Mouse (Mus musculus): ENCODE data around the gene Lamb3.
"Not testable (repeated sequence)": the region's sequence is repeated elsewhere in the genome, so short reads cannot be mapped to it uniquely, and the experiment has no call there.

Gene Lamb3

DNA sequence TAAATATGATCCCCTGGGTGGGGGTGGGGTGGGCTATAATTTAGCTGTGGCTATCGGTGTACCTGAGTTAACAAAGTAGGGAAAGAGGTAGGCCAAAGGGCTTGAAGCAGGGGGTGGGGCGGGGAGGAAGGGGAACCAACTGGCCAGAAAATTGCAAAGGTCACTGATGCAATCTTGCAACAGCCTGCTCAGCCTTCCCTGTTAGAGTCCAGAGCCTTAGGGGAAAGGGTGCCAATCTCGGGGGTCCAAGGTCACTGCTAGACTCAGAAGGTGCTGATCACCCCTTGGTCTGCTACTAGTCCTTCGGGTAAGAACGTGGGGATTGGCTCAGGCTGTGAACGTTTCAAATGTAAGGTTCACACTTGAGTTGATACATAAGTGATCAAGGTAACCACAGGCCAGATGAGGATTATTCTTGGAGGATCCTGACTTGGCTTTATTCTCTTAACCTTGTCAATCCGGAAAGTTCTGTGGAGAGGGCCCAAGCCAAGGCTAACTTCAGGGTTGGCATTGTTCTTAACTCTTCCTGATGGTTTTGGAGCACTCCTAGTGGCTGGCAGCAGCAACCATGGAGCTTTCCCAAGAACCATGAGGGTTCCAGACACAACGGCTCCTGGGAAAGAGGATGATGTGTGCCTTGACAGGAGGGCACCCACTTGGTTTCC lies 67.0 kb downstream of the Lamb3 start:
- no peak for DNase-seq (ENCODE audit: low read depth, low spot score)

GRCm38 (mm10) chr1:193278414-193279045 lies 71.0 kb downstream of the Lamb3 start:
- peak; percentile 53 for DNase-seq (ENCODE audit: low read depth, low spot score)

DNA sequence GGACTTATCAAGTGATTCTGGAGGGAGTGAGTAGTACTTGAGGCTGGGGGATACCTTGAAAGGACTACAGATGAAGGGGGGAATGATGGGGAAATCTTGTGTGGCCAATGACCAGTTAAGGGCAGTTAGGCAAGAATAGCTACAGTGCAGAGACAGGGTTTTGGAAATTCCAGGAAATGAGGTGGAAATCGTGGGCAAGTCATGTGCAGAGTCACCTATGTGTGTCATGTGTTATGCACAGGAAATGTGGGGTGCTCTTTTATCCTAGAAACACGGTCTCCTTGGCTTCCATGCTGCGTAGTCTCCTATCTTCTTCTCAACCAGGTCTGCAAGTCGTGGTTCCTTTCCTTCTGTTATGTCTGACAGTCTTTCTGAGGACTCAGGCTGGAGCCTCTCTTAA lies 72.0 kb downstream of the Lamb3 start:
- DNase-seq (ENCODE audit: low read depth, low spot score) = no peak

GRCm38 (mm10) chr1:193281344-193281743 lies 73.8 kb downstream of the Lamb3 start:
- no peak for DNase-seq (ENCODE audit: low read depth, low spot score)

- DNase-seq (ENCODE audit: low read depth, low spot score) = no peak
These were observed 76.8 kb downstream of the Lamb3 start for GRCm38 (mm10) chr1:193284228-193284779.

GRCm38 (mm10) chr1:193285766-193286325 lies 78.3 kb downstream of the Lamb3 start:
- DNase-seq (ENCODE audit: low read depth, low spot score) = not testable (repeated sequence)

DNA sequence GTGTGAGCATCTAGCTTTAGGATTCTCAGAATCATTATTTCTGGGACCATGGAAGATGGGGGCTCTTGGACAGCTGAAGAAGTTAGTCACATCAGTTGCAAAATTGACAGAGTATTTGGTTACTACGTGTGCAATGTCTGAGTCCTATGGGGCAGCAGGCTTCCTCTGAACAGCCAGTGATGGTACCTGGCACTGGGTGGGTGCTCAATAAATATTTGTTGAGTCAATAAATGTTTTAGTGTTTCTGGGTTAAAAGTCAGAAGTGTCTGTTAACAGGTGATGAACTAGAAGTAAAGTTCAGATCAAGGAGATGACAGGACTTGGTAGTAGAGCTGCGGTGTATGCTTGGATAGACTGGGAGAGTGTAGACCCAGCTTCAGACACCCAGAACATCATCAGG lies 80.1 kb downstream of the Lamb3 start:
- no peak for DNase-seq (ENCODE audit: low read depth, low spot score)

DNA sequence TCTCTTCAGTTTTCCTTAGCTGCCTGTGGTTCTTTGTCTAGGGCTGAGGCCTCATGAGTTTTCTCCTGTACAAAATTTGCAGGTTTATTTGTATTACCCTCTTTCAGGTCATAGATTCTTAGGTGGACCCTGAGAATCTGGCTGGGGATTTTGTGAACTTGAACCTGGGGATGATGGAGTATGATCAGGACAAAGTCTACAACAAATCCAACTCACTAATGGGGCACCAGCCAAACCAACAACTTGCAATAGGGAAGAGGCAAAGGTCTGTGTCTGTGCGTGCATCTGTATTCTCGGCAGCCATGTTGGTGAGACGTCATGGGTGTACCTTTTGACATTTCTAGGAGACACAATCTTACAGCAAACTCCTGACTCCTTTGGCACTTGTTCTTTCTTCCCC lies 81.6 kb downstream of the Lamb3 start:
- DNase-seq (ENCODE audit: low read depth, low spot score) = no peak

DNA sequence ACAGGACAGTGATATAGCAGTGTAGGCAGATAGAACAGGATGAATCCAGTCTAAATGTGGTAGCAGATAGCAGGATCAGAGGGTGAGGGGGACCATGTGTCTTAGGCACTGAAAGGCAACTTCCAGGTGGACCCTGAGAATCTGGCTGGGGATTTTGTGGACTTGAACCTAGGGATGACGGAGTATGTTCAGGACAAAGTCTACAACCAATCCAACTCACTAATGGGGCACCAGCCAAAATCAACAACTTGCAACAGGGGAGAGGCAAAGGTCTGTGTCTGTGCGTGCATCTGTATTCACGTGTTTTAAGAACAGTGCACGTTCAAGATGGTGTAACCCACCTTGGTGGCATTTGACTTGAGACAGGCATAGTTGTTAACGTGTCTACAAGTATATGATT lies 82.4 kb downstream of the Lamb3 start:
- no peak for DNase-seq (ENCODE audit: low read depth, low spot score)

DNA sequence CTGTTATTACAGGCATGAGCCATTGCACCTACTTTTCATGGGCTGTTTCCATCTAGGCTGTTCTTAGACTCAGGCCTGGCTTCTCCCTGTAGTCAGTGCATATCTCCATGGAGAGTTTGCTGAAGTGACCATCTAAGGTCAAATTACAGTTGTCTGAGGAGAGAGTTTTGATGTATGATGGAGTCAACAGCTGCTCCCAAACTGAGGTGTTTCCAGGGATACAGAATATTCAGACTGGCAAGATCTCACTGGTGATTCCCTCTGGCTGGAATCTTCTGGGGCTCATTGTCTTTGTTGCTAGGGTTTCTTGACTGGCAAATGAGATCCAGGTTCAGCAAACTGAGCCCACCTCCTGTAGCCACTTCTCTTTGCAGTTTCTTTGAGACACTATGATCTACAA lies 83.2 kb downstream of the Lamb3 start:
- no peak for DNase-seq (ENCODE audit: low read depth, low spot score)

- no peak for DNase-seq (ENCODE audit: low read depth, low spot score)
These were observed 85.5 kb downstream of the Lamb3 start for GRCm38 (mm10) chr1:193293039-193293438.

DNA sequence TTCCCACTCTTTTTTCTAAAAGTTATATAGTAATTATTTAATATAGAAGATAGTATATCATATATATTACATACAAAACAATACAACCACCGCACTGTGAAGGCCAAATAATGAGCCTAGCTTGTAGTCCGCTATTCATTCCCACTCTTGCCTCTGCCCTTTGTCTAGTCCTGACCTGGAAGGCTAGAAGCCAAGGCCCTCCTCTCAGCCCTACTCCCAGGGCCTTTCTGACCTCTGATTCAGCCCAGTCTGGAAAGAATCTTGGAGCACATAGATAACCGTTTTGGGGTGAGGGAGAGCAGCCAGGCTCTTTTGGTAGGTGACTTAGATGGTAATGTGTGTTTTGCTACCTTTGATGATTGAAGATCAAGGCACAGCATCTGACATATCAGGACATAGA lies 86.4 kb downstream of the Lamb3 start:
- no peak for DNase-seq (ENCODE audit: low read depth, low spot score)

GRCm38 (mm10) chr1:193295920-193296319 lies 88.4 kb downstream of the Lamb3 start:
- no peak for DNase-seq (ENCODE audit: low read depth, low spot score)

DNA sequence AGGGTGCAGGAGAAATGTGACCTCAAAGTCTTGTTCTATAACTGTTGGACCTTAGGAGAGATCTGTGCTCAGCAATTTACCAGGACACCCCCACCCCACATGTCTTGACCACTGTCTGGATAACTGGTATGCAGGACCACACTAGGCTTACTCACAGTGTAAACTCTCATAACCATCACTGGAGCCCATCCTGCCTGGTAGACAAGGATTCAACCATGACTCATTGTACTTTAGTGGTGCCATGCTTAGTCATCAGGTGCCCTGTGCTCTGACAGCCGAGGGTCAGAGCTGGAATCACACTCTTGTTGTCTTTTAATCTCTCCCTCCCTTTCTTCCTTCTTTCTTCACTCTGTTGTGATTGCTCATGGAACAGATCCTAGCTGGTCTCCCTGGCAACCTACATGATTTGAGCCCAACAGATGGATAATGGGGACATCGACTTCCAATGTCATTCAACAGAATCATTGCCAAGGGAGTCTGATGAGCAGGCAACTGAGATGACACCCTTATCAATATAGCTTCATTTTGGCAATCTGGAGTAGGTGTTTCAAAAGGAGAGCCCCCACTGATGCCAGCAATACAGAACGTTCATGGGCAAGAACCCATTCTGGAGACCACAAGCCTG lies 90.8 kb downstream of the Lamb3 start:
- DNase-seq (ENCODE audit: low read depth, low spot score) = no peak

GRCm38 (mm10) chr1:193299995-193300394 lies 92.5 kb downstream of the Lamb3 start:
- DNase-seq (ENCODE audit: low read depth, low spot score) = no peak

- DNase-seq (ENCODE audit: low read depth, low spot score) = peak; percentile 67
These were observed 94.0 kb downstream of the Lamb3 start for GRCm38 (mm10) chr1:193301216-193302092.

DNA sequence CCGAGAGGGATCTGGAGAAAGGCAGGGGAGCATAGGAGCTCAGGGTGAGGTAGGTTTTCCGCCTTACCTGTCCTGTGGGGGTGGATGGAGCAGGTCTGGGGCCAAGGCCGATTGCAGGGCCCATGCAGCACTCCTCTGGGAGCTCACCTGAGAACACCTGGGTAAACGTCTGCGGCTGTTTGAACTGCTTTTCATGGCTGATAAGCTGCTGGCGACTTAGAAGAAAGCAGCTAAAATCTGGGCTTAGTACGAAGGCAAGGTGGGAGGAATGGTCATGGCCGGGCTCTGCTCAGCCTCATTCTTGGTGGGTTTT lies 94.5 kb downstream of the Lamb3 start:
- DNase-seq (ENCODE audit: low read depth, low spot score) = no peak

- no peak for DNase-seq (ENCODE audit: low read depth, low spot score)
These were observed 95.6 kb downstream of the Lamb3 start for GRCm38 (mm10) chr1:193303096-193303495.

- DNase-seq (ENCODE audit: low read depth, low spot score) = no peak
These were observed 97.9 kb downstream of the Lamb3 start for GRCm38 (mm10) chr1:193305386-193305785.

DNA sequence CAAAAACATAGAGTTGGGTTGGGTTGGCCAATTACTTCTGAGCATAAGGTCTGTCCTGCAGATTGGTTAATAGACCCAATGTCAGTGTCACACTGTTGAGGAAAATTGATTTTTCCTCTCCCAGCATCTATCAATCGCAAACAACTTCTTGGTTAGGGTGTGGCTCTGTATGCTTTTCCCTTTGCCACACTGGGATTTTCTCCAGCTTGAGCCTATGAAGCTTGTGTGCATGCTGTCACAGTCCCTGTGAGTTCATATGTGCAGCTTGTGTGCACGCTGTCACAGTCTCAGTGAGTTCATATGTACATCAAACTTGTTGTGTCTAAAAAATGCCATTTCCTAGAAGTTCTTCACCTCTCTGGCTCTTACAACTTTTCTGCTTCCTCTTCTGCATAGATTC lies 99.3 kb downstream of the Lamb3 start:
- no peak for DNase-seq (ENCODE audit: low read depth, low spot score)

DNA sequence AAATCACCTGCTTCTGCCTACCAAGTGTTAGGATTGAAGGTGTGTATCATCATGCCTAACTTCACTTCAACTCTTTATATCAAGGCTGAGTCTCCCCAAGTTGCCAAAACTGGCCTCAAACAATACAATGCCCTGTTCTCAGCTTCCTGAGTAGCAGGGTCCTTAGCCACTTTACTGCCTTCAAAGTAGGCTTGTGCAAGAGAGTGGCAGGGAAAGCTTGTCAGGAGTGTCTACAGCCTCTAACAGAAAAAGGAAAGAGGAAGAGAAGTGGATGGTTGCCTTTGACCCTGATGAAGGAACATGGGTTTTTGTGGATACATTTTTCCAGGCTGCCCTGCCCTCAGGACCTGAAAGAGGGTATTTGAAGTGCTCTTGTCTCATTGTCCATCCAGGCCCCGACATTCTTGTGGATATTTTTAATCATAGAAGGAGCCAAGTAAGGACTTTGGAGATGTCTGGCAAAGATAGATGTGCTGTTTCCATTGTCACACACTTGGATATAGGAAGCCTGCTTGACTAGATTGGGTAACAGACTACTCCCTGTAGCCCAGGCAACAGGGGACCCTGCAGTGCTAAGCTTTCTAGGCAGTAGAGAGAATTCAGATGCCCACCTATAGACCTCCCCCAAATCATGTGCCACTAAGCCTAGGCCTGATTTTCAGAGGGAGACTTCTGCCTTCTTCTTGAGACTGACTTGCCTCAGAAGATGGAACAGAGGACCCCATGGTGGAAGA lies 102.5 kb downstream of the Lamb3 start:
- DNase-seq (ENCODE audit: low read depth, low spot score) = no peak

Data from ES-CJ7 (cell line).